Mouse (Mus musculus) thymus, adult 2 months (tissue): ENCODE results near the gene Sp3.

ENCODE experiments used
- CTCF ChIP-seq: fragments of 200-500 bp; IDR thresholded peaks from 2 replicates; pipeline ENCODE4 v1.5.1; 2012; ENCODE audit warnings: mild to moderate bottlenecking, control low read depth, low read length, moderate library complexity, borderline replicate concordance; ENCODE audit not compliant: control insufficient read depth, poor library complexity, insufficient read depth; ENCODE audit errors: extremely low read depth
- POLR2A ChIP-seq: fragments of 200-500 bp; IDR thresholded peaks from 2 replicates; pipeline ENCODE4 v1.6.1; 2012; ENCODE audit warnings: mild to moderate bottlenecking, low read length, control low read depth, moderate library complexity; ENCODE audit not compliant: control insufficient read depth, poor library complexity, insufficient read depth; ENCODE audit errors: extremely low read depth

GRCm38 (mm10) chr2:72992497-72992896 lies 12.3 kb upstream of the Sp3 start:
- TF ChIP-seq CTCF = no peak
- no peak for TF ChIP-seq POLR2A
